Mouse (Mus musculus): ENCODE measurements at regions not wholly inside any gene's neighbourhood (a gene's known extent, or its start where the extent isn't known, plus 50 kb on each side); places are given as distances from the start of the nearest gene placed in this dataset.

GRCm38 (mm10) chr2:178751247-178751646 is 320.9 kb downstream of the Cdh26 start:
- WGBS = 65% methylated on average over 1 of the region's 1 CpGs
- no peak overlapping the region for H3K4me2 ChIP-seq
- DNase-seq (ENCODE audit: low spot score) = no peak
- no peaks in the 10 kb centered on the region for H3K9me3 ChIP-seq (ENCODE audit: control insufficient read depth, low read length)
- H3K36me3 ChIP-seq (ENCODE audit: control insufficient read depth, insufficient read depth, low read length) = no peaks in the 10 kb centered on the region
- no peak overlapping the region for H3K4me3 ChIP-seq (ENCODE audit: low read depth, low read length)
- ATAC-seq (replicated peaks; ENCODE audit: low FRiP score) = no peak
- no peak overlapping the region for H3K27ac ChIP-seq (ENCODE audit: low read depth, low read length)
- H3K4me1 ChIP-seq (replicated peaks; ENCODE audit: control insufficient read depth, insufficient read depth, low read length) = no peaks in the 10 kb centered on the region
- H3K27me3 ChIP-seq (replicated peaks; ENCODE audit: control insufficient read depth, insufficient read depth, low read length) = no peaks in the 10 kb centered on the region
- no peak overlapping the region for H3K9ac ChIP-seq (ENCODE audit: low read depth, low read length)

DNA sequence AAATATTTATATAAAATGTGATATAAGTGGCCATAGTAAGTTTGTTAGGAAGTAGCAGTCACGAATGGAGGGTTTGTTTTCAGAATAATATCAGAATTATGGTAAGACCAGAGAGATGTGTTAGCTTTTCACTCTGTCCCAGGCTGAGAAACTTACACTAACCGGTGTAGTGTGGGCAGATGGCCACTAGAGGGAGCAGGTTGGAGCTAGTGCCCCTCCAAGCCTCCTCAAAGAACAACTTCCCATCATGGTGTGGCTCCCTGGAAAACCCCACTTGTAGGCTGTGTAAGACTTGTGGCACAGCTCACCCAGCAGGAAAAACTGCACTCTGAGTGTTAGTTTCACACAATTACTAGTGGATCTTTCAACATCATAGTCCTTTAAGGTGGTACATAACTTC is 328.0 kb downstream of the Cdh26 start:
- 4% methylated on average over 2 of the region's 2 CpGs for WGBS
- H3K9ac ChIP-seq (ENCODE audit: low read depth, low read length) = no peak overlapping the region

GRCm38 (mm10) chr2:178768526-178768925 is 338.2 kb downstream of the Cdh26 start:
- Histone ChIP-seq H3K27ac (ENCODE audit: low read depth, low read length) (no peak overlapping the region), H3K4me1 (replicated peaks; ENCODE audit: control insufficient read depth, insufficient read depth, low read length) (no peaks in the 10 kb centered on the region), H3K36me3 (ENCODE audit: control insufficient read depth, insufficient read depth, low read length) (no peaks in the 10 kb centered on the region), H3K4me3 (ENCODE audit: low read depth, low read length) (no peak overlapping the region), H3K9ac (ENCODE audit: low read depth, low read length) (no peak overlapping the region), H3K9me3 (ENCODE audit: control insufficient read depth, low read length) (no peaks in the 10 kb centered on the region), H3K27me3 (replicated peaks; ENCODE audit: control insufficient read depth, insufficient read depth, low read length) (no peaks in the 10 kb centered on the region), H3K4me2 (no peak overlapping the region)
- DNase-seq (ENCODE audit: low spot score) (no peak), ATAC-seq (replicated peaks; ENCODE audit: low FRiP score) (no peak)
- WGBS = 61% methylated on average over 4 of the region's 4 CpGs

More for the DNA sequence above, 328.0 kb downstream of the Cdh26 start:
- Histone ChIP-seq H3K27ac (ENCODE audit: low read depth, low read length) (no peak overlapping the region), H3K27me3 (replicated peaks; ENCODE audit: control insufficient read depth, insufficient read depth, low read length) (no peaks in the 10 kb centered on the region), H3K36me3 (ENCODE audit: control insufficient read depth, insufficient read depth, low read length) (no peaks in the 10 kb centered on the region), H3K9me3 (ENCODE audit: control insufficient read depth, low read length) (no peaks in the 10 kb centered on the region), H3K4me1 (replicated peaks; ENCODE audit: control insufficient read depth, insufficient read depth, low read length) (no peaks in the 10 kb centered on the region), H3K4me3 (ENCODE audit: low read depth, low read length) (no peak overlapping the region), H3K4me2 (no peak overlapping the region)
- ATAC-seq (replicated peaks; ENCODE audit: low FRiP score) (no peak), DNase-seq (ENCODE audit: low spot score) (peak; percentile 44)

DNA sequence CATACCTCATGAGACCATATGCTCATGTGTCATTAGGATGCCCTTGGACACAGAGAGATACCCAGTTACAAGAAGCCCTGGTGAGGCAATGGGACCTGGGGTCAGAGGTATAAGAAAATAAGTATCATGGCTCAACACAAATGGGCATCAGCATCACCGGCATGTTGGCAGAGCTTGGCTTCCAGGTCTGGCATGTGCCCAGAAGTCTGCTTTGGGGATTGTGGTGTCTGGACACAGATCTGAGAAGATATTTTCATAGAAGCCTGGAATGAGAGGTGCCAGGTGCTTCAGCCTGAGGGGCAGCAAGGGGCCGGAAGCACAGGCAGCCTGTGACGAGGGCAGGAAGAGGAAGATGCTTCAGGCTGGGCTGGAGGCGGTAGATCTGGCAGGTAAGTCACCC is 338.7 kb downstream of the Cdh26 start:
- no peak for DNase-seq (ENCODE audit: low spot score)
- H3K9ac ChIP-seq (ENCODE audit: low read depth, low read length) = no peak overlapping the region
- H3K4me2 ChIP-seq = no peak overlapping the region
- no peaks in the 10 kb centered on the region for H3K9me3 ChIP-seq (ENCODE audit: control insufficient read depth, low read length)
- H3K36me3 ChIP-seq (ENCODE audit: control insufficient read depth, insufficient read depth, low read length) = no peaks in the 10 kb centered on the region
- ATAC-seq (replicated peaks; ENCODE audit: low FRiP score) = no peak
- H3K4me3 ChIP-seq (ENCODE audit: low read depth, low read length) = no peak overlapping the region
- H3K4me1 ChIP-seq (replicated peaks; ENCODE audit: control insufficient read depth, insufficient read depth, low read length) = no peaks in the 10 kb centered on the region
- 75% methylated on average over 4 of the region's 4 CpGs for WGBS
- no peak overlapping the region for H3K27ac ChIP-seq (ENCODE audit: low read depth, low read length)
- H3K27me3 ChIP-seq (replicated peaks; ENCODE audit: control insufficient read depth, insufficient read depth, low read length) = no peaks in the 10 kb centered on the region

DNA sequence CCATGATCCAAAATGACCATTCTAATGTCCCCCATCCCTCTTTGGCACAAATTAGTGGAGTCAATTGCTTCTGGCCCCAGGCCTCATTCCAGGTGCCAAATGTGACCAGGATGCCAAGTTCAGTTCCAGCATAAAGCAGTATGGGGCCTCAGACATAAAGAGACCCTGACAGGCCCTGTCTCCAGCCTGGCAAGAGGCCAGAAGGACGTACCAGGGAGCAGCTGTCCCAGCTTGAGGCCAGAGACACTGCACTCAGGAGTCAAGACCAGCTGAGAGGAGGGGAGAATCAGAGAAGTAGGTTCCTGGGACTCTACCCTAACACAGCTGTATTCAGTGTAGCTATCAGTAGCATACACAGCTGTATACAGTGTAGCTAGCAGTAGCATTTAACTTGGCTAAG is 341.1 kb downstream of the Cdh26 start:
- no peak overlapping the region for H3K4me2 ChIP-seq
- DNase-seq (ENCODE audit: low spot score) = no peak
- H3K27me3 ChIP-seq (replicated peaks; ENCODE audit: control insufficient read depth, insufficient read depth, low read length) = no peaks in the 10 kb centered on the region
- no peaks in the 10 kb centered on the region for H3K9me3 ChIP-seq (ENCODE audit: control insufficient read depth, low read length)
- H3K4me3 ChIP-seq (ENCODE audit: low read depth, low read length) = no peak overlapping the region
- H3K27ac ChIP-seq (ENCODE audit: low read depth, low read length) = no peak overlapping the region
- 34% methylated on average over 1 of the region's 1 CpGs for WGBS
- H3K9ac ChIP-seq (ENCODE audit: low read depth, low read length) = no peak overlapping the region
- no peaks in the 10 kb centered on the region for H3K36me3 ChIP-seq (ENCODE audit: control insufficient read depth, insufficient read depth, low read length)
- no peak for ATAC-seq (replicated peaks; ENCODE audit: low FRiP score)
- no peaks in the 10 kb centered on the region for H3K4me1 ChIP-seq (replicated peaks; ENCODE audit: control insufficient read depth, insufficient read depth, low read length)

GRCm38 (mm10) chr2:178771881-178772280 is 341.6 kb downstream of the Cdh26 start:
- H3K27me3 ChIP-seq (replicated peaks; ENCODE audit: control insufficient read depth, insufficient read depth, low read length) = no peaks in the 10 kb centered on the region
- H3K9ac ChIP-seq (ENCODE audit: low read depth, low read length) = no peak overlapping the region
- H3K36me3 ChIP-seq (ENCODE audit: control insufficient read depth, insufficient read depth, low read length) = no peaks in the 10 kb centered on the region
- H3K4me1 ChIP-seq (replicated peaks; ENCODE audit: control insufficient read depth, insufficient read depth, low read length) = no peaks in the 10 kb centered on the region
- H3K9me3 ChIP-seq (ENCODE audit: control insufficient read depth, low read length) = no peaks in the 10 kb centered on the region
- 71% methylated on average over 3 of the region's 3 CpGs for WGBS
- no peak overlapping the region for H3K4me3 ChIP-seq (ENCODE audit: low read depth, low read length)
- no peak for ATAC-seq (replicated peaks; ENCODE audit: low FRiP score)
- DNase-seq (ENCODE audit: low spot score) = no peak
- no peak overlapping the region for H3K4me2 ChIP-seq
- no peak overlapping the region for H3K27ac ChIP-seq (ENCODE audit: low read depth, low read length)

DNA sequence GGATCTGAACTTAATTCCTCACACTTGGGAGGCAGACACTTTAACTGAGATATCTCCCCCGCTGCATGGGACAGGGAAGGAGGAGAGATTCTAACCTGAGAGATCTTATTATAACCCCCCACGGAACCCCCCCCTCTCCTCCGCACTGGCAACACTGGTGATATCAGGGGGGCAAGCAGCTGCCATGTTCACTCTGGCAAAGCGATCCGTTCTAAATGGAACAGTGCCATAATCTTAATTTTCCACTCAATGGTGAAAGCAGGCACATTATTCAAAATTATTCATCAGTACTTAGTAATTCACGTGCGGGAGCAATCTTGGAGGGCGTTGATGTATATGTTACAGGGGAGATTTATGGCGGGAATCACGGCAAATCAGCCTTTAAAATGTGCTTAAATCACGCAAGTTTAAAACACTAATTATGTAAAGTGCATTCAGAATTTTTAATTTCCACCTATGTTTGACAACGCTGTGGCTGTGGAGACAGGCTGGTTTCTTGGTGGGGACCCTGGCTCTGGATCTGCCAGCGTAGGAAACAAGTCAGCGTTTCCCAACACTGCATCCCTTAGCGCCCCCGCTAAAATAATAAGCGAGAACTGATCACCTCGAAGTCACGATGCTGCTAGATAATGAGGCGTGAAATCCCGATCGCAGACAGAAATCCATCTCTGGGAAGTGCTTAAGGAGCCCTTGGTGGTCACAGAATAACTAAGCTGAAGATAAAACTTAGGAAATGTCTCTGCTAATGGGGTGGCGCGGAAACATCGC is 354.7 kb downstream of the Cdh26 start:
- ATAC-seq (replicated peaks; ENCODE audit: low FRiP score) = no peak
- H3K27me3 ChIP-seq (replicated peaks; ENCODE audit: control insufficient read depth, insufficient read depth, low read length) = no peaks in the 10 kb centered on the region
- no peak overlapping the region for H3K27ac ChIP-seq (ENCODE audit: low read depth, low read length)
- no peaks in the 10 kb centered on the region for H3K36me3 ChIP-seq (ENCODE audit: control insufficient read depth, insufficient read depth, low read length)
- no peaks in the 10 kb centered on the region for H3K4me1 ChIP-seq (replicated peaks; ENCODE audit: control insufficient read depth, insufficient read depth, low read length)
- no peak for DNase-seq (ENCODE audit: low spot score)
- H3K4me2 ChIP-seq = no peak overlapping the region
- WGBS = 66% methylated on average over 25 of the region's 25 CpGs
- H3K9ac ChIP-seq (ENCODE audit: low read depth, low read length) = no peak overlapping the region
- no peaks in the 10 kb centered on the region for H3K9me3 ChIP-seq (ENCODE audit: control insufficient read depth, low read length)
- H3K4me3 ChIP-seq (ENCODE audit: low read depth, low read length) = no peak overlapping the region

GRCm38 (mm10) chr2:178785843-178786242 is 355.5 kb downstream of the Cdh26 start:
- Histone ChIP-seq H3K4me3 (ENCODE audit: low read depth, low read length) (no peak overlapping the region), H3K9me3 (ENCODE audit: control insufficient read depth, low read length) (no peaks in the 10 kb centered on the region), H3K4me2 (no peak overlapping the region), H3K27ac (ENCODE audit: low read depth, low read length) (no peak overlapping the region), H3K4me1 (replicated peaks; ENCODE audit: control insufficient read depth, insufficient read depth, low read length) (no peaks in the 10 kb centered on the region), H3K27me3 (replicated peaks; ENCODE audit: control insufficient read depth, insufficient read depth, low read length) (no peaks in the 10 kb centered on the region), H3K9ac (ENCODE audit: low read depth, low read length) (no peak overlapping the region), H3K36me3 (ENCODE audit: control insufficient read depth, insufficient read depth, low read length) (no peaks in the 10 kb centered on the region)
- DNase-seq (ENCODE audit: low spot score) (no peak), ATAC-seq (replicated peaks; ENCODE audit: low FRiP score) (no peak)
- WGBS = 37% methylated on average over 6 of the region's 6 CpGs

- Histone ChIP-seq H3K4me2 (no peak overlapping the region), H3K27me3 (replicated peaks; ENCODE audit: control insufficient read depth, insufficient read depth, low read length) (no peaks in the 10 kb centered on the region), H3K9me3 (ENCODE audit: control insufficient read depth, low read length) (0 out of 2 replicates have a peak, but pooled peaks cover 3% of the 10 kb centered on the region), H3K9ac (ENCODE audit: low read depth, low read length) (no peak overlapping the region), H3K36me3 (ENCODE audit: control insufficient read depth, insufficient read depth, low read length) (no peaks in the 10 kb centered on the region), H3K4me3 (ENCODE audit: low read depth, low read length) (no peak overlapping the region), H3K4me1 (replicated peaks; ENCODE audit: control insufficient read depth, insufficient read depth, low read length) (no peaks in the 10 kb centered on the region), H3K27ac (ENCODE audit: low read depth, low read length) (no peak overlapping the region)
- 46% methylated on average over 3 of the region's 3 CpGs for WGBS
- ATAC-seq (replicated peaks; ENCODE audit: low FRiP score) = no peak
- no peak for DNase-seq (ENCODE audit: low spot score)
Observed at GRCm38 (mm10) chr2:178795841-178796240, 365.5 kb downstream of the Cdh26 start.

All from liver, embryonic 11.5 days (tissue).